Mouse (Mus musculus): ENCODE measurements around the gene Acadvl.

The Acadvl gene

GRCm38 (mm10) chr11:69976271-69976670, 38.9 kb downstream of the Acadvl start:
- DNase-seq = no peak

- DNase-seq = no peak
Observed at GRCm38 (mm10) chr11:69974907-69975306, 40.3 kb downstream of the Acadvl start.

- DNase-seq = no peak
Observed at GRCm38 (mm10) chr11:69970775-69971174, 44.4 kb downstream of the Acadvl start.

GRCm38 (mm10) chr11:69970222-69970621, 45.0 kb downstream of the Acadvl start:
- DNase-seq = no peak

- DNase-seq = no peak
Observed at GRCm38 (mm10) chr11:69968793-69969192, 46.4 kb downstream of the Acadvl start.

- DNase-seq = no peak
Observed at GRCm38 (mm10) chr11:69966860-69967517, 48.2 kb downstream of the Acadvl start.

GRCm38 (mm10) chr11:69966006-69966859, 49.0 kb downstream of the Acadvl start:
- DNase-seq = peak; percentile 60

- DNase-seq = peak; percentile 80
Observed at GRCm38 (mm10) chr11:69965271-69966005, 49.8 kb downstream of the Acadvl start.

GRCm38 (mm10) chr11:69964650-69965270, 50.5 kb downstream of the Acadvl start, which contains the start of gene Cldn7:
TSS of gene Cldn7 (plus strand) at chr11:69964779.
- DNase-seq = no peak

GRCm38 (mm10) chr11:69961841-69962240, 53.4 kb downstream of the Acadvl start:
- DNase-seq = no peak

GRCm38 (mm10) chr11:69960616-69961015, 54.6 kb downstream of the Acadvl start:
- no peak for DNase-seq

Data from kidney, adult 11 months (tissue).